Mouse (Mus musculus): ENCODE measurements around the gene Fam189b. TPM values are rescaled to one million over a fixed set of nuclear protein-coding genes. Genes with fewer than 3 reads are reported as not detected.
A peak's percentile ranks its signal among the peaks of the same experiment; 100 is the strongest.
"Not testable (repeated sequence)": the region's sequence is repeated elsewhere in the genome, so short reads cannot be mapped to it uniquely, and the experiment has no call there.

Gene Fam189b
- polyA plus RNA-seq, 1 experiment from 2014 or later, result 35.4 TPM

DNA sequence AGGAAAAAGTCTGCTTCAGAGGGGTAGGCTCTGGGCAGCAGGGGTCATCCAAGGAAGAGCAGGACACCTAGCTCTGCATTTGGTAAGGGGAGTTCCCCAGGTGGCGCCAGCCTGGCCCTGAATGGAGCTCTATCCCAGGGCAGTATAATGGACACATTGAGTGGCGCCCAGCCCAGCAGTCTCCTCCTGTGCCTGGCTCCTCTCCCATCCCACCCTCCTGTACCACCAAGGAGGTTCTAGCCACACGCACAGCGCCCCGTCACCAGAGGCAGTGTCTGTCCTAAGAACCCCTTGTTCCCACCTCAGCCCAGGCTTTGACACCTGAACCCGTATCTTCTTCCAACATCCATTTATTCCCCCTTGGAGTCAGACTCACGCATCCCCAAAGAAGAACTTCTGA lies 26.8 kb downstream of the Fam189b start:
- H3K27ac ChIP-seq (ENCODE audit: low read depth, low read length), result no peak overlapping the region
- H3K4me1 ChIP-seq (ENCODE audit: control insufficient read depth, insufficient read depth, low read depth, low read length), result peaks cover 10% of the 10 kb centered on the region
- ATAC-seq, result no peak
- no peak overlapping the region for H3K4me2 ChIP-seq (ENCODE audit: low read length)
- 92% methylated on average over 7 of the region's 7 CpGs for WGBS
- H3K4me3 ChIP-seq (ENCODE audit: low read length), result no peak overlapping the region
- no peaks in the 10 kb centered on the region for H3K27me3 ChIP-seq (replicated peaks; ENCODE audit: control insufficient read depth, insufficient read depth, low read length)
- H3K9ac ChIP-seq (ENCODE audit: low read depth, low read length), result no peak overlapping the region
- H3K9me3 ChIP-seq (ENCODE audit: control insufficient read depth, low read length), result no peaks in the 10 kb centered on the region
- H3K36me3 ChIP-seq (ENCODE audit: control insufficient read depth, insufficient read depth, low read length), result peaks cover 38% of the 10 kb centered on the region

DNA sequence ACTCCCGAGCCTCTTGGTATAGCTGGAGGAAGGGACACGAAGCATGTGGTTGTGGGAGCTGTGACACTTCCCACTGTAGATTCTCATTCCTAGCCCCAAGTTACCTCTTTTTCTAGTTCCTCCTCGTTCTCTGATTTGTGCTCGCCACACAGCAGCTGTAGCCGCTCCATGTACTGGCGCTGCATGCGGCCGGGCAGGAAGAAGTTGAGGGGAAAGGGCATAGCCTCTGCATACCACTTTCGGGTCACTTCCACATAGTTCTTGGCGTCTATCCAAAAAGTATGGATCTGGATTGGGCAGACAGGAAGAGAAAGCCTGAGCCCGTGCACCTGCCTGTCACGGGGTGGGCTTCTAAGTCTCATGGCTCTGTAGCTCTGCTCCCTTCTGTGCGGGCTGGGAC lies 27.2 kb downstream of the Fam189b start:
- 80% methylated on average over 13 of the region's 13 CpGs for WGBS
- Histone ChIP-seq H3K4me2 (ENCODE audit: low read length) (no peak overlapping the region), H3K9me3 (ENCODE audit: control insufficient read depth, low read length) (no peaks in the 10 kb centered on the region), H3K4me3 (ENCODE audit: low read length) (no peak overlapping the region), H3K4me1 (ENCODE audit: control insufficient read depth, insufficient read depth, low read depth, low read length) (peaks cover 14% of the 10 kb centered on the region), H3K36me3 (ENCODE audit: control insufficient read depth, insufficient read depth, low read length) (peaks cover 38% of the 10 kb centered on the region), H3K27me3 (replicated peaks; ENCODE audit: control insufficient read depth, insufficient read depth, low read length) (no peaks in the 10 kb centered on the region), H3K27ac (ENCODE audit: low read depth, low read length) (no peak overlapping the region), H3K9ac (ENCODE audit: low read depth, low read length) (no peak overlapping the region)
- ATAC-seq, result no peak

DNA sequence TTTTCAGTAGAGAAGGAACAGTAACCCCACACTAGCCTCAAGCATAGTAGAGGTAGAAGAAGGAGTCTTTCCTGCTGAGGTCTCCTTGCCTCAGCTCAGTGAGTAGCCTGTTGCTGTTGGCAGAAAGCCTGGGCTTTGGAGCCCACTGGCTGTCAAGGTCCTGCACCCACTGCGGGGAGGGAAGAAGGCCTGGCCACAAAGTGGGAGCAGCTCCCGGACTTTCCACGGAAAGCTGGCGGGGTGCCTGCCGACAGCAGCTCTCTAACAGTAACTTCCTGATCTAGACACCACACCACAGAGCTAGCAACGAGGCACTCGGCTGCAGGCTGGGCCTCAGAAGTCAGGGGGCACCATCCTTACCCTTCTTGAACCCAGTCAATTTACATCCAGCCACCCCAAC lies 27.8 kb downstream of the Fam189b start:
- 71% methylated on average over 7 of the region's 7 CpGs for WGBS
- H3K27ac ChIP-seq (ENCODE audit: low read depth, low read length), result no peak overlapping the region
- H3K36me3 ChIP-seq (ENCODE audit: control insufficient read depth, insufficient read depth, low read length), result peaks cover 37% of the 10 kb centered on the region
- no peak overlapping the region for H3K9ac ChIP-seq (ENCODE audit: low read depth, low read length)
- H3K4me1 ChIP-seq (ENCODE audit: control insufficient read depth, insufficient read depth, low read depth, low read length), result peaks cover 20% of the 10 kb centered on the region
- ATAC-seq, result no peak
- H3K4me2 ChIP-seq (ENCODE audit: low read length), result no peak overlapping the region
- H3K9me3 ChIP-seq (ENCODE audit: control insufficient read depth, low read length), result no peaks in the 10 kb centered on the region
- no peak overlapping the region for H3K4me3 ChIP-seq (ENCODE audit: low read length)
- H3K27me3 ChIP-seq (replicated peaks; ENCODE audit: control insufficient read depth, insufficient read depth, low read length), result no peaks in the 10 kb centered on the region

DNA sequence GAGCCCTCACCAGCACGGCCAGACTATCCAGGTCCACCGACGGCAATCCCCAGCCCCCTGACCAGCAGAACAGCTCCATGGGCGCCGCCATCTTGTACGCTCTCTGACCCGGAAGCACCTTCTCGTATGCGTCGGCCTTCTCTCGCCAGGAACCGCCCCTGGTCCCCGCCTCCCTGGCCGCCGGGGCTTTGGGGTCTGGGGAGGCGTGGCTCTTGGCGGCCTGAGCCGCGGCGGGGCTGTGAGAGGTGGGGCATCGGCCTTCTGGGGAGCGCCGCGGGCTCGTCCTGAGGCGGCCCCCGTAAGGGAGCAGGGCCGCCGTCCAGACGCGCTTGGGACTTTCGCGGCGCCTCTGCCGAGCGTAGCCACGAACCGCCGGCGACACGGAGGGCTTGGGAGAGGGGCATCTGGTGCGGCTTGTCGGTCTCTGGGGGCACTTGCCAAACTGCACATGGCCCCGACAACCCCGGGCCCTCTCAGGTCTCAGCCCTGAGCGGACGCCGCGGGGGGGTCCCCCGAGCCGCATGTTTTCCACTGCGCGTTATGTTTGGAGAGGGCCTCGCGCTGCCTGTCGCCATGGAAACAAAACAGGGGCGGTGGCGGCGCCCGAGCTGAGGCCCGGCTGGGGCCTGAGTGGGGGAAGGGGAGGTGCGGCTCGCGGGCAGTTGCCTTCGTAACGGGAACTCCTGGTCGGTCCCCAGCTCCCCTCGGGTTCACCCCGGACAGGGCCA lies 31.0 kb downstream of the Fam189b start:
- Histone ChIP-seq H3K36me3 (ENCODE audit: control insufficient read depth, insufficient read depth, low read length) (peaks cover 11% of the 10 kb centered on the region), H3K4me3 (ENCODE audit: low read length) (peak overlapping the region; percentile 89), H3K27ac (ENCODE audit: low read depth, low read length) (peak overlapping the region; percentile 99), H3K9ac (ENCODE audit: low read depth, low read length) (peak overlapping the region; percentile 86), H3K4me2 (ENCODE audit: low read length) (peak overlapping the region; percentile 60), H3K9me3 (ENCODE audit: control insufficient read depth, low read length) (no peaks in the 10 kb centered on the region), H3K4me1 (ENCODE audit: control insufficient read depth, insufficient read depth, low read depth, low read length) (peaks cover 25% of the 10 kb centered on the region), H3K27me3 (replicated peaks; ENCODE audit: control insufficient read depth, insufficient read depth, low read length) (no peaks in the 10 kb centered on the region)
- WGBS, result under 1% methylated on average over 64 of the region's 69 CpGs
- peak; percentile 90 for ATAC-seq

DNA sequence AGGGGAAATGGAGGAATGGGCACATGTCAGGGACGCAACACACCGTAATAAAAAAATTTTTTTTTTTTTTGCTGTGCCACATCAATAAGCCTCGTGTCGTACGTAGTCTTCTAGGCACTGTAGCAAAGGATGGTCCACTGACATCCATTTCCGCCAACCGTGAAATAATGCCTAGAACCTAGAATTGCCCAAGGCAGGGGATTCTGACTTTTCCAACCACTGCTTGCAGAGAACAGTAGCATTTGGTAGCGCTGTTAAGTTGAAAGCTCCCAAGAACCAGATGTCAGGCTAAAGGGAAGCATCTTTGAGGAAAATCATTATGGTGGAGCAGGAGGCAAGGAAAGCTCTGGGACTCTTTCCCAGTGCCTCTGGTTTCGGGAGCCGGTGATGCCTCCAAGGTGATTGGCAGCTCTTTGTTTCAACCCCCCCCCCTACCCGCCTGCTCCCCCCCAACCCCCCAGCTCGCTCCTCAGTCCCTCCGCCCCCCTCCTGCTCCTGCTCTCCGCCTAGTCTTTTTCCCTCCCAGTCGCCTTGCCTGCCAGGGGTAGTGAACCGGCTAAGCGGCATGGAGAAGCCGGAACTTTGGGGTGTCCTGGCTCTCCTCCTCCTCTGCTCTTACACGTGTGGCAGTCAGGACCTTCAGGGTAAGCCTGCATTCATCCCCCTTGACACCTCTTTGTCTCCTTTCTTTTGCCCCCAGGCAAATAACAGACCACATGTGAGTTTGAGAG lies 31.9 kb downstream of the Fam189b start, which contains the start of gene Thbs3:
TSS of gene Thbs3 (plus strand) at position 500 of the 731 bp plus-strand sequence.
- no peak; the same call in 1 of the 2 replicates for ATAC-seq
- WGBS, result 1% methylated on average over 17 of the region's 19 CpGs
- H3K4me3 ChIP-seq (ENCODE audit: low read length), result peak within 1 kb of the TSS; percentile 89
- peaks cover 3% of the 10 kb centered on the region; the same call in 1 of the 2 replicates for H3K36me3 ChIP-seq (ENCODE audit: control insufficient read depth, insufficient read depth, low read length)
- peak within 1 kb of the TSS; percentile 86 for H3K9ac ChIP-seq (ENCODE audit: low read depth, low read length)
- no peaks in the 10 kb centered on the region for H3K9me3 ChIP-seq (ENCODE audit: control insufficient read depth, low read length)
- no peaks in the 10 kb centered on the region for H3K27me3 ChIP-seq (replicated peaks; ENCODE audit: control insufficient read depth, insufficient read depth, low read length)
- H3K4me2 ChIP-seq (ENCODE audit: low read length), result peak within 1 kb of the TSS; percentile 60
- peaks cover 25% of the 10 kb centered on the region for H3K4me1 ChIP-seq (ENCODE audit: control insufficient read depth, insufficient read depth, low read depth, low read length)
- peak within 1 kb of the TSS; percentile 99 for H3K27ac ChIP-seq (ENCODE audit: low read depth, low read length)

DNA sequence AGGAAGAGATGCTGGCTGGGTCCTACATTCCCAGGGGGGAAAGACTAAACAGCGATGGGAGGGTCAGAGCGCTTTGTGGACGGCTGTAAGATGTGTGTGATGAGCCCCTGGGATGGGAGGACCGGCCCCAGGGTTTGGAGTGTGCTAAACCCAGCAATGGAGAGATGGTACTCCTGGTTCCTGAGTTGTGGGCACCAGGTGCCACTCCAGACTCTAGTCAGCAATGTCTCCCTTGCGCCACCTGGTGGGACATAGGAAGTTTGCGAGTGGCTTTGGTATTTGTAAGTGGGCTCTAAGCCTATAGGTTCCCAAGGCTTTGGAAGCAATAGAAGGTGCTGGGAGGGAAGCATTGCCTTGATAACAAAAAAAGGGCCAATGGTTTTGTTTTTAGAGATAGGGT lies 32.9 kb downstream of the Fam189b start:
- Histone ChIP-seq H3K9me3 (ENCODE audit: control insufficient read depth, low read length) (no peaks in the 10 kb centered on the region), H3K9ac (ENCODE audit: low read depth, low read length) (peak overlapping the region; percentile 68), H3K4me3 (ENCODE audit: low read length) (peak overlapping the region; percentile 89), H3K27ac (ENCODE audit: low read depth, low read length) (peak overlapping the region; percentile 99), H3K4me1 (ENCODE audit: control insufficient read depth, insufficient read depth, low read depth, low read length) (peaks cover 25% of the 10 kb centered on the region), H3K36me3 (ENCODE audit: control insufficient read depth, insufficient read depth, low read length) (no peaks in the 10 kb centered on the region), H3K4me2 (ENCODE audit: low read length) (peak overlapping the region; percentile 60), H3K27me3 (replicated peaks; ENCODE audit: control insufficient read depth, insufficient read depth, low read length) (no peaks in the 10 kb centered on the region)
- ATAC-seq, result peak; percentile 53
- 0% methylated on average over 6 of the region's 6 CpGs for WGBS

DNA sequence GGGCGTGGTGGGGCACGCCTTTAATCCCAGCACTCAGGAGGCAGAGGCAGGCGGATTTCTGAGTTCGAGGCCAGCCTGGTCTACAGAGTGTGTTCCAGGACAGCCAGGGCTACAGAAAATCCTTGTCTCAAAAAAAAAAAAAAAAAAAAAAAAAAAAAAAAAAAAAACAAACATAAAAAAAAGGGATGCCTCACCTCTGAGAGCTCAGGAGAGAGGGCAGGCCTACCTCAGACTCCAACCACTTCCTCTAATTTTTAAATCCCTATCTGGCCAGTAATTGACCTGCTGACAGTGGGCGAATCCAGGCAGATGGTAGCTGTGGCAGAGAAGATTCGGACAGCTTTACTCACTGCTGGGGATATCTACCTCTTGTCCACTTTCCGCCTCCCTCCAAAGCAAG lies 33.5 kb downstream of the Fam189b start:
- not testable (repeated sequence) for H3K4me3 ChIP-seq (ENCODE audit: low read length); ATAC-seq; H3K27me3 ChIP-seq (replicated peaks; ENCODE audit: control insufficient read depth, insufficient read depth, low read length); H3K9ac ChIP-seq (ENCODE audit: low read depth, low read length); H3K4me2 ChIP-seq (ENCODE audit: low read length); H3K9me3 ChIP-seq (ENCODE audit: control insufficient read depth, low read length); H3K27ac ChIP-seq (ENCODE audit: low read depth, low read length); H3K36me3 ChIP-seq (ENCODE audit: control insufficient read depth, insufficient read depth, low read length)
- peaks cover 25% of the 10 kb centered on the region for H3K4me1 ChIP-seq (ENCODE audit: control insufficient read depth, insufficient read depth, low read depth, low read length)
- WGBS, result 72% methylated on average over 7 of the region's 7 CpGs

DNA sequence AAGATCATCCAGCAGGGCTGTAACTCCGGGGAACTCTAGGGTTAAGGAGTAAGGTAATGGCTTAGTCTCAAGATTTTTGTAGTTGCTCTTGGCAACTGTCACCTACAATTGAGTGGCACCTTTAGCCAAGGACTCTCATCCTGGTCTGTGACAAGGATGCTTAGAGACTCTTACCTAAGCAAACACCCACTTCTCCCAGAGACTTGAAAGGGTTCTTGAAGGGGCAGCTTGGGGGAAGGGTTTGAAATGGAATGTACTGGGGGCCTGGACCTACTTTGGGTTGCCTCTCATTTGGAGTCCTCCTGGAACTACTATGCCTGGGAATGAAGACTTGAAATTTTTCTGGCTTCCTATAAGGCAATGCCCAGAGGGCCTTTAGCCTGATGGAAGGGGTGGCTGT lies 35.3 kb downstream of the Fam189b start:
- H3K4me2 ChIP-seq (ENCODE audit: low read length), result no peak overlapping the region
- H3K4me3 ChIP-seq (ENCODE audit: low read length), result no peak overlapping the region
- H3K9ac ChIP-seq (ENCODE audit: low read depth, low read length), result no peak overlapping the region; the same call in 1 of the 2 replicates
- H3K36me3 ChIP-seq (ENCODE audit: control insufficient read depth, insufficient read depth, low read length), result no peaks in the 10 kb centered on the region; the same call in 1 of the 2 replicates
- no peak overlapping the region for H3K27ac ChIP-seq (ENCODE audit: low read depth, low read length)
- 77% methylated on average over 1 of the region's 1 CpGs for WGBS
- no peak for ATAC-seq
- peaks cover 16% of the 10 kb centered on the region for H3K4me1 ChIP-seq (ENCODE audit: control insufficient read depth, insufficient read depth, low read depth, low read length)
- no peaks in the 10 kb centered on the region for H3K9me3 ChIP-seq (ENCODE audit: control insufficient read depth, low read length)
- H3K27me3 ChIP-seq (replicated peaks; ENCODE audit: control insufficient read depth, insufficient read depth, low read length), result no peaks in the 10 kb centered on the region

DNA sequence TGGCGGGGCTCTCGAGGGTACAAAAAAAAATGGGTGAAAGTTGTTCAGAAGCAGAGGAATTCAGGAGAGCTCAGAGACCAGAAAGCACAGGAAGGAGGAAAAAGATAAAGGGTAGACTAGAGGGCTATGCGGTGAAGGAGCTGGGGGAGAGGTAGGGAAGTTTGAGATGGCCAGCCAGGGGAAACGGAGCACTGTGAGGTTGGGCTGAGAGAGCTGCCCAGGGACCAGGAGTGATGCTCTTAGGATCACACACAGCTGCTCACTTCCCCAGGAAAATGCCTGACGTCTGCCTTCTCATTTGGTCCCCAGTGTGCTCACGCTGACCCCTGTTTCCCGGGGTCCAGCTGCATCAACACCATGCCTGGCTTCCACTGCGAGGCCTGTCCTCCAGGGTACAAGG lies 36.6 kb downstream of the Fam189b start:
- Histone ChIP-seq H3K4me1 (ENCODE audit: control insufficient read depth, insufficient read depth, low read depth, low read length) (peaks cover 28% of the 10 kb centered on the region), H3K4me2 (ENCODE audit: low read length) (no peak overlapping the region), H3K27ac (ENCODE audit: low read depth, low read length) (no peak overlapping the region), H3K9ac (ENCODE audit: low read depth, low read length) (no peak overlapping the region), H3K9me3 (ENCODE audit: control insufficient read depth, low read length) (no peaks in the 10 kb centered on the region), H3K27me3 (replicated peaks; ENCODE audit: control insufficient read depth, insufficient read depth, low read length) (no peaks in the 10 kb centered on the region), H3K36me3 (ENCODE audit: control insufficient read depth, insufficient read depth, low read length) (no peaks in the 10 kb centered on the region; the same call in 1 of the 2 replicates), H3K4me3 (ENCODE audit: low read length) (no peak overlapping the region)
- 43% methylated on average over 8 of the region's 8 CpGs for WGBS
- no peak for ATAC-seq
